Mouse (Mus musculus) CH12.LX (cell line): ENCODE measurements around the gene Bfsp2. TPM values are rescaled to one million over a fixed set of nuclear protein-coding genes. Genes with fewer than 3 reads are reported as not detected.

Experiments
- DNase-seq: peaks from one replicate; pipeline ENCODE4 v3.0.0-alpha.2; 2013; ENCODE audit errors: extremely low read depth
- H3K27ac ChIP-seq: 2 replicates; pipeline ENCODE4 v1.5.1; 2012; ENCODE audit warnings: low read depth, mild to moderate bottlenecking, control low read depth, moderate library complexity; ENCODE audit not compliant: insufficient read depth
- H3K27me3 ChIP-seq: replicated peaks from 2 replicates; pipeline ENCODE3; 2012; ENCODE audit warnings: inconsistent platforms
- H3K36me3 ChIP-seq, 2 experiments: replicated peaks in 1 of 2; 2 replicates each; pipeline versions ENCODE3 to v1.6.1; 2012; ENCODE audit warnings: inconsistent platforms in 1 of 2, low read length in 1 of 2, mild to moderate bottlenecking in 1 of 2, mixed read lengths in 1 of 2, moderate library complexity in 1 of 2; ENCODE audit not compliant: control insufficient read depth in 1 of 2, insufficient read depth in 1 of 2
- H3K4me1 ChIP-seq, 2 experiments: 2 replicates each; pipeline ENCODE4 v1.6.1; 2012; ENCODE audit warnings: inconsistent platforms in 1 of 2, moderate library complexity in 1 of 2; ENCODE audit not compliant: insufficient read depth in 2 of 2, control insufficient read depth in 1 of 2
- H3K4me2 ChIP-seq: 2 replicates; pipeline ENCODE4 v1.6.1; 2012; ENCODE audit warnings: low read depth, mild to moderate bottlenecking, control low read depth; ENCODE audit not compliant: poor library complexity, insufficient read depth, severe bottlenecking
- H3K4me3 ChIP-seq, 3 experiments: fragments of 150-350 bp in 1 of 3; sonication (generic) in 1 of 3; replicated peaks in 1 of 3; 2 replicates each; pipeline versions ENCODE3 to v1.5.1; 2011 to 2012; ENCODE audit warnings: low read depth in 2 of 3, low read length in 2 of 3, mild to moderate bottlenecking in 2 of 3, moderate library complexity in 2 of 3, control low read depth in 1 of 3, improper control_type of control experiment in 1 of 3, inconsistent platforms in 1 of 3, mixed read lengths in 1 of 3; ENCODE audit not compliant: poor library complexity in 1 of 3
- H3K79me2 ChIP-seq: replicated peaks from 2 replicates; pipeline ENCODE4 v1.6.1; 2012; ENCODE audit warnings: mild to moderate bottlenecking, moderate library complexity; ENCODE audit not compliant: control insufficient read depth, poor library complexity, insufficient read depth, severe bottlenecking; ENCODE audit errors: extremely low read depth
- H3K9ac ChIP-seq: 2 replicates; pipeline ENCODE4 v1.6.1; 2012; ENCODE audit warnings: low read depth, mild to moderate bottlenecking, control low read depth, moderate library complexity; ENCODE audit not compliant: insufficient read depth
- H3K9me3 ChIP-seq: replicated peaks from 2 replicates; pipeline ENCODE3; 2012; ENCODE audit warnings: low read length, inconsistent platforms, mixed read lengths
- CHD1 ChIP-seq: IDR thresholded peaks from 2 replicates; pipeline ENCODE4 v1.6.1; 2012; ENCODE audit warnings: low read depth, low read length, improper control_type of control experiment, inconsistent platforms
- CHD2 ChIP-seq: IDR thresholded peaks from 2 replicates; pipeline ENCODE4 v1.6.1; 2011; ENCODE audit warnings: low read length, improper control_type of control experiment
- E2F4 ChIP-seq: IDR thresholded peaks from 2 replicates; pipeline ENCODE4 v1.6.1; 2011; ENCODE audit warnings: low read depth, low read length, improper control_type of control experiment; ENCODE audit not compliant: insufficient replicate concordance
- ELF1 ChIP-seq: IDR thresholded peaks from 2 replicates; pipeline ENCODE4 v1.6.1; 2014; ENCODE audit warnings: low read depth, mild to moderate bottlenecking, inconsistent platforms, low read length, improper control_type of control experiment
- EP300 ChIP-seq: IDR thresholded peaks from 2 replicates; pipeline ENCODE4 v1.6.1; 2011; ENCODE audit warnings: low read length, improper control_type of control experiment
- ETS1 ChIP-seq: conservative IDR thresholded peaks from 2 replicates; pipeline ENCODE4 v1.6.1; 2012; ENCODE audit warnings: low read depth, mild to moderate bottlenecking, inconsistent platforms, low read length, improper control_type of control experiment, moderate library complexity
- HCFC1 ChIP-seq: IDR thresholded peaks from 2 replicates; pipeline ENCODE4 v1.6.1; 2012; ENCODE audit warnings: low read depth, mild to moderate bottlenecking, inconsistent platforms, low read length, improper control_type of control experiment
- IRF4 ChIP-seq: IDR thresholded peaks from 2 replicates; pipeline ENCODE4 v1.6.1; 2014; ENCODE audit warnings: low read depth, mild to moderate bottlenecking, inconsistent platforms, low read length, improper control_type of control experiment
- JUN ChIP-seq: IDR thresholded peaks from 2 replicates; pipeline ENCODE4 v1.6.1; 2011; ENCODE audit warnings: low read depth, mild to moderate bottlenecking, low read length, improper control_type of control experiment, moderate library complexity; ENCODE audit not compliant: insufficient read depth
- JUND ChIP-seq: conservative IDR thresholded peaks from 2 replicates; pipeline ENCODE4 v1.6.1; 2011; ENCODE audit warnings: low read depth, low read length, improper control_type of control experiment
- KAT2A ChIP-seq: IDR thresholded peaks from 2 replicates; pipeline ENCODE4 v1.6.1; 2012; ENCODE audit warnings: low read length, improper control_type of control experiment, inconsistent platforms; ENCODE audit not compliant: insufficient replicate concordance
- MAFK ChIP-seq: IDR thresholded peaks from 2 replicates; pipeline ENCODE4 v1.6.1; 2011; ENCODE audit warnings: low read length, improper control_type of control experiment; ENCODE audit not compliant: insufficient replicate concordance
- MAX ChIP-seq: IDR thresholded peaks from 2 replicates; pipeline ENCODE4 v1.6.1; 2011; ENCODE audit warnings: low read length, improper control_type of control experiment
- MEF2A ChIP-seq: IDR thresholded peaks from 2 replicates; pipeline ENCODE4 v1.6.1; 2014; ENCODE audit warnings: low read depth, mild to moderate bottlenecking, inconsistent platforms, low read length, improper control_type of control experiment, borderline replicate concordance
- MXI1 ChIP-seq: IDR thresholded peaks from 2 replicates; pipeline ENCODE4 v1.6.1; 2011; ENCODE audit warnings: mild to moderate bottlenecking, low read depth, low read length, improper control_type of control experiment
- MYC ChIP-seq: IDR thresholded peaks from 2 replicates; pipeline ENCODE4 v1.6.1; 2011; ENCODE audit warnings: low read depth, mild to moderate bottlenecking, improper control_type of control experiment, low read length
- NELFE ChIP-seq: IDR thresholded peaks from 2 replicates; pipeline ENCODE4 v1.6.1; 2011; ENCODE audit warnings: low read depth, low read length, improper control_type of control experiment
- POLR2A ChIP-seq: IDR thresholded peaks from 2 replicates; pipeline ENCODE4 v1.6.1; 2011; ENCODE audit warnings: low read depth, mild to moderate bottlenecking, improper control_type of control experiment, low read length
- RAD21 ChIP-seq: IDR thresholded peaks from 2 replicates; pipeline ENCODE4 v1.6.1; 2011; ENCODE audit warnings: low read depth, mild to moderate bottlenecking, low read length, improper control_type of control experiment, moderate library complexity
- RCOR1 ChIP-seq: conservative IDR thresholded peaks from 2 replicates; pipeline ENCODE4 v1.6.1; 2012; ENCODE audit warnings: low read depth, mild to moderate bottlenecking, inconsistent platforms, low read length, improper control_type of control experiment
- SMC3 ChIP-seq: IDR thresholded peaks from 2 replicates; pipeline ENCODE4 v1.6.1; 2011; ENCODE audit warnings: low read depth, low read length, improper control_type of control experiment
- TBP ChIP-seq: conservative IDR thresholded peaks from 2 replicates; pipeline ENCODE4 v1.6.1; 2011; ENCODE audit warnings: low read depth, low read length, improper control_type of control experiment
- TCF12 ChIP-seq: IDR thresholded peaks from 2 replicates; pipeline ENCODE4 v1.6.1; 2014; ENCODE audit warnings: low read depth, mild to moderate bottlenecking, inconsistent platforms, low read length, improper control_type of control experiment
- UBTF ChIP-seq: IDR thresholded peaks from 2 replicates; pipeline ENCODE4 v1.6.1; 2012; ENCODE audit warnings: low read depth, mild to moderate bottlenecking, inconsistent platforms, low read length, improper control_type of control experiment, moderate library complexity
- USF2 ChIP-seq: conservative IDR thresholded peaks from 2 replicates; pipeline ENCODE4 v1.6.1; 2011; ENCODE audit warnings: low read depth, low read length, improper control_type of control experiment
- ZC3H11A ChIP-seq: IDR thresholded peaks from 2 replicates; pipeline ENCODE4 v1.6.1; 2012; ENCODE audit warnings: low read depth, mild to moderate bottlenecking, inconsistent platforms, low read length, improper control_type of control experiment
- ZNF384 ChIP-seq: IDR thresholded peaks from 2 replicates; pipeline ENCODE4 v1.6.1; 2012; ENCODE audit warnings: low read depth, low read length, improper control_type of control experiment, inconsistent platforms
- dilution Hi-C: fragments of 300-500 bp; cut with MboI; formaldehyde crosslinking; loops from 2 replicates; pipeline ENCODE4 v1.14.3; 2020; ENCODE audit warnings: low sequenced_read_pairs; ENCODE audit not compliant: extremely low pct_unique_long_range_greater_than_20kb, extremely low pct_ligation_motif_present
- in situ Hi-C: fragments of 300-500 bp; cut with MboI; formaldehyde crosslinking; loops from 3 replicates; pipeline ENCODE4 v1.14.3; 2019; ENCODE audit warnings: low sequenced_read_pairs, low pct_ligation_motif_present, low pct_unique_long_range_greater_than_20kb, mixed read lengths
- polyA plus RNA-seq: library from polyadenylated mRNA; unstranded; fragments of >175 nt; gene quantifications from 2 replicates; pipeline ENCODE4 v1.2.1, GENCODE M21; 2012; ENCODE audit warnings: low read depth; ENCODE audit not compliant: insufficient read length
- total RNA-seq, 2 experiments: library from RNA; depleted of rRNA; stranded (reverse); fragments of 300-350 nt in 1 of 2; fragments of >200 nt in 1 of 2; gene quantifications; 2 replicates each; pipeline ENCODE4 v1.2.3; 2012 to 2014

Bfsp2 gene
- total and polyA plus RNA-seq, 3 experiments = 0.64 to 4.8 (median 3.4) TPM

GRCm38 (mm10) chr9:103523008-103523407 lies 42.8 kb upstream of the Bfsp2 start:
- no peak for DNase-seq
- dilution Hi-C loops (no loop called here), in situ Hi-C loops (no loop called here)
- no peak overlapping the region for H3K27ac ChIP-seq
- no peaks in the 10 kb centered on the region for H3K4me1 ChIP-seq
- no peaks in the 10 kb centered on the region for H3K79me2 ChIP-seq
- H3K9me3 ChIP-seq = peaks cover 4% of the 10 kb centered on the region
- peaks cover 65% of the 10 kb centered on the region for H3K27me3 ChIP-seq
- no peak overlapping the region for H3K9ac ChIP-seq
- H3K4me3 ChIP-seq = no peak overlapping the region
- TF ChIP-seq E2F4 (no peak), RCOR1 (no peak), MAX (no peak), JUND (no peak), MAFK (no peak), EP300 (no peak), MEF2A (no peak), MYC (no peak), IRF4 (no peak), NELFE (no peak), UBTF (no peak), KAT2A (no peak), CHD2 (no peak), HCFC1 (no peak), RAD21 (no peak), TCF12 (no peak), MXI1 (no peak), CHD1 (no peak), ZC3H11A (no peak)
- no peak overlapping the region for H3K4me2 ChIP-seq
- H3K36me3 ChIP-seq = no peaks in the 10 kb centered on the region

DNA sequence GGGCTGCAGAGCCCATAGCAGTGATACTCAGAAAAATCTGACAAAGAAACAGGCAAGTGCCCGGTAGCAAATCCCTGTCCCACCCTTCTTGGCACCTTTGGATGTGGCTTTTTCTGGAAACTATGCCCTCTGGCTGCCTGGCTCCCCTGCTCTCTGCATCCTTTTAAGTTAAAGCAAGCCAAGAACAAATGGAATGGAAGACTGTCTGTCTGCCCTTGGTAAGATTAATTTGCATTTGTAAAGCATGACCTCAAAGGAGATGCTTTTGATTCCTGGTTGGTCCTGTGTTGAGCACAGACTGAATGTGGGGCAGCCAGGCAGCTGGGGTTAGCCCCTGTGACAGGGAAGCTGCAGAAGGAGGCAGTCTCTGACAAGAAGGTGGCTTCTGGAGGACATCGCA lies 33.7 kb upstream of the Bfsp2 start:
- dilution Hi-C loops = no loop called here
- Histone ChIP-seq H3K4me3 (no peak overlapping the region), H3K79me2 (no peaks in the 10 kb centered on the region), H3K27me3 (peaks cover 18% of the 10 kb centered on the region), H3K9ac (no peak overlapping the region), H3K4me1 (no peaks in the 10 kb centered on the region), H3K9me3 (peaks cover 1% of the 10 kb centered on the region), H3K36me3 (no peaks in the 10 kb centered on the region), H3K4me2 (no peak overlapping the region), H3K27ac (no peak overlapping the region)
- DNase-seq = no peak
- TF ChIP-seq MEF2A (no peak), RCOR1 (no peak), ZNF384 (no peak), NELFE (no peak), ELF1 (no peak), UBTF (no peak), JUN (no peak), TBP (no peak), POLR2A (no peak), ZC3H11A (no peak), MAFK (no peak), SMC3 (no peak), E2F4 (no peak), ETS1 (no peak), HCFC1 (no peak), USF2 (no peak)
- in situ Hi-C loops = no loop called here
